13 mouse cellular contexts compared by ENCODE assay signal in genomic region chr10:44716612-44717011, GRCm38 (mm10).
DNase-seq lines count a peak whose midpoint lies in the region.
"Had no signal": no experiment of that assay in that cellular context is flagged by ENCODE, and none has a peak within 500 bp of the region (broad histone marks: within the 10 kb centered on the region; RNA-seq: fewer than 3 reads in every experiment).

No protein-coding gene starts in this region.

- DNase-seq in ES-CJ7 (ENCODE audit: low read depth, low spot score) (peak; percentile 67), R1 (ENCODE audit: low read depth, low spot score) (peak; percentile 84)
- peak; percentile 57 for DNase-seq in retina, embryonic 14.5 days (ENCODE audit: low spot score)
- DNase-seq in cerebellum, adult 11-12 months, result no peak
- DNase-seq in right cerebral cortex, postnatal 36 days (ENCODE audit: low spot score in 2 of 2), result no peak
- no peak for DNase-seq in lung, postnatal 10 days
- DNase-seq: adrenal gland, adult 8-10 months; adrenal gland, postnatal 36 days; cerebellum, adult 8-10 months; cerebellum, postnatal 14 days; gastrocnemius, adult 2 months; gastrocnemius, postnatal 36 days; heart, postnatal 36 days had no signal

Comparison
In these comparisons a context has a peak if more than half of its experiments do, and no peak if none do; other contexts are left out.
1. DNase-seq: peak in ES-CJ7 (single experiment), R1 (single experiment) and retina, embryonic 14.5 days (single experiment); none in cerebellum, adult 11-12 months (single experiment), right cerebral cortex, postnatal 36 days (0 of 2) and lung, postnatal 10 days (single experiment).